Mouse (Mus musculus): ENCODE data around the gene Morc1. TPM values are rescaled to one million over a fixed set of nuclear protein-coding genes. Genes with fewer than 3 reads are reported as not detected.

Gene Morc1
- total and polyA plus RNA-seq, 3 experiments = 0.64 TPM; not detected in 2

GRCm38 (mm10) chr16:48405674-48406403, 25.2 kb upstream of the Morc1 start:
- H3K27me3 ChIP-seq (replicated peaks) = no peaks in the 10 kb centered on the region
- H3K9me3 ChIP-seq (replicated peaks; ENCODE audit: low read length) = peaks cover 74% of the 10 kb centered on the region
- H3K4me1 ChIP-seq (ENCODE audit: control insufficient read depth in 1 of 2, insufficient read depth in 2 of 2) = no peaks in the 10 kb centered on the region
- no peak overlapping the region for H3K4me3 ChIP-seq (replicated peaks in 1 of 3; ENCODE audit: low read depth in 2 of 3, low read length in 2 of 3, poor library complexity in 1 of 3)
- H3K79me2 ChIP-seq (replicated peaks; ENCODE audit: control insufficient read depth, extremely low read depth, insufficient read depth, poor library complexity, severe bottlenecking) = no peaks in the 10 kb centered on the region
- in situ Hi-C loops (cut with MboI; ENCODE audit: low pct_ligation_motif_present, low pct_unique_long_range_greater_than_20kb, low sequenced_read_pairs) (no loop called here), dilution Hi-C loops (cut with MboI; ENCODE audit: extremely low pct_ligation_motif_present, extremely low pct_unique_long_range_greater_than_20kb, low sequenced_read_pairs) (no loop called here)
- H3K36me3 ChIP-seq (replicated peaks in 1 of 2; ENCODE audit: control insufficient read depth in 1 of 2, insufficient read depth in 1 of 2, low read length in 1 of 2) = no peaks in the 10 kb centered on the region
- no peak overlapping the region for H3K9ac ChIP-seq (ENCODE audit: insufficient read depth, low read depth)
- no peak for DNase-seq (ENCODE audit: extremely low read depth)
- H3K27ac ChIP-seq (ENCODE audit: insufficient read depth, low read depth) = no peak overlapping the region
- no peak overlapping the region for H3K4me2 ChIP-seq (ENCODE audit: insufficient read depth, low read depth, poor library complexity, severe bottlenecking)
- TF ChIP-seq MYC (IDR thresholded peaks at IDR 0.05; ENCODE audit: low read depth, low read length) (no peak), ZNF384 (IDR thresholded peaks at IDR 0.05; ENCODE audit: low read depth, low read length) (no peak), TCF12 (IDR thresholded peaks at IDR 0.05; ENCODE audit: low read depth, low read length) (no peak), PAX5 (IDR thresholded peaks at IDR 0.05; ENCODE audit: low read length) (no peak), E2F4 (IDR thresholded peaks at IDR 0.05; ENCODE audit: insufficient replicate concordance, low read depth, low read length) (no peak), KAT2A (IDR thresholded peaks at IDR 0.05; ENCODE audit: insufficient replicate concordance, low read length) (no peak), RAD21 (IDR thresholded peaks at IDR 0.05; ENCODE audit: low read depth, low read length) (no peak), USF2 (conservative IDR thresholded peaks at IDR 0.05; ENCODE audit: low read depth, low read length) (no peak), USF1 (IDR thresholded peaks at IDR 0.05; ENCODE audit: low read depth, low read length) (no peak), POLR2A (IDR thresholded peaks at IDR 0.05; ENCODE audit: low read depth, low read length) (no peak), NRF1 (IDR thresholded peaks at IDR 0.05; ENCODE audit: low read depth, low read length) (no peak), MXI1 (IDR thresholded peaks at IDR 0.05; ENCODE audit: low read depth, low read length) (no peak), JUN (IDR thresholded peaks at IDR 0.05; ENCODE audit: insufficient read depth, low read depth, low read length) (no peak), MEF2A (IDR thresholded peaks at IDR 0.05; ENCODE audit: borderline replicate concordance, low read depth, low read length) (no peak), SIN3A (IDR thresholded peaks at IDR 0.05; ENCODE audit: low read length) (no peak), HCFC1 (IDR thresholded peaks at IDR 0.05; ENCODE audit: low read depth, low read length) (no peak), ETS1 (conservative IDR thresholded peaks at IDR 0.05; ENCODE audit: low read depth, low read length) (no peak), CHD1 (IDR thresholded peaks at IDR 0.05; ENCODE audit: low read depth, low read length) (no peak)

GRCm38 (mm10) chr16:48409580-48409979, 21.5 kb upstream of the Morc1 start:
- no peak overlapping the region for H3K4me2 ChIP-seq (ENCODE audit: insufficient read depth, low read depth, poor library complexity, severe bottlenecking)
- no peaks in the 10 kb centered on the region for H3K27me3 ChIP-seq (replicated peaks)
- 0 out of 2 replicates have a peak, but pooled peaks cover 2% of the 10 kb centered on the region for H3K79me2 ChIP-seq (replicated peaks; ENCODE audit: control insufficient read depth, extremely low read depth, insufficient read depth, poor library complexity, severe bottlenecking)
- H3K36me3 ChIP-seq (replicated peaks in 1 of 2; ENCODE audit: control insufficient read depth in 1 of 2, insufficient read depth in 1 of 2, low read length in 1 of 2) = no peaks in the 10 kb centered on the region
- DNase-seq (ENCODE audit: extremely low read depth) = no peak
- TF ChIP-seq USF2 (conservative IDR thresholded peaks at IDR 0.05; ENCODE audit: low read depth, low read length) = no peak
- no peak for TF ChIP-seq SMC3 (IDR thresholded peaks at IDR 0.05; ENCODE audit: low read depth, low read length)
- TF ChIP-seq MAFK (IDR thresholded peaks at IDR 0.05; ENCODE audit: insufficient replicate concordance, low read length) = no peak
- TF ChIP-seq IRF4 (IDR thresholded peaks at IDR 0.05; ENCODE audit: low read depth, low read length) = no peak
- no peak for TF ChIP-seq POLR2A (IDR thresholded peaks at IDR 0.05; ENCODE audit: low read depth, low read length)
- no peak overlapping the region for H3K4me3 ChIP-seq (replicated peaks in 1 of 3; ENCODE audit: low read depth in 2 of 3, low read length in 2 of 3, poor library complexity in 1 of 3)
- no peak overlapping the region for H3K27ac ChIP-seq (ENCODE audit: insufficient read depth, low read depth)
- H3K9me3 ChIP-seq (replicated peaks; ENCODE audit: low read length) = peaks cover 65% of the 10 kb centered on the region
- dilution Hi-C loops (cut with MboI; ENCODE audit: extremely low pct_ligation_motif_present, extremely low pct_unique_long_range_greater_than_20kb, low sequenced_read_pairs) (no loop called here), in situ Hi-C loops (cut with MboI; ENCODE audit: low pct_ligation_motif_present, low pct_unique_long_range_greater_than_20kb, low sequenced_read_pairs) (no loop called here)
- no peak overlapping the region for H3K9ac ChIP-seq (ENCODE audit: insufficient read depth, low read depth)
- H3K4me1 ChIP-seq (ENCODE audit: control insufficient read depth in 1 of 2, insufficient read depth in 2 of 2) = no peaks in the 10 kb centered on the region
